Mouse (Mus musculus) skeletal muscle tissue, adult 2 months (tissue): Measurements from ENCODE around the gene Ankrd44.

Source experiments
- DNase-seq: peaks from one replicate; pipeline ENCODE4 v3.0.0-alpha.2; 2012; ENCODE audit warnings: low read depth, low spot score

The Ankrd44 gene

DNA sequence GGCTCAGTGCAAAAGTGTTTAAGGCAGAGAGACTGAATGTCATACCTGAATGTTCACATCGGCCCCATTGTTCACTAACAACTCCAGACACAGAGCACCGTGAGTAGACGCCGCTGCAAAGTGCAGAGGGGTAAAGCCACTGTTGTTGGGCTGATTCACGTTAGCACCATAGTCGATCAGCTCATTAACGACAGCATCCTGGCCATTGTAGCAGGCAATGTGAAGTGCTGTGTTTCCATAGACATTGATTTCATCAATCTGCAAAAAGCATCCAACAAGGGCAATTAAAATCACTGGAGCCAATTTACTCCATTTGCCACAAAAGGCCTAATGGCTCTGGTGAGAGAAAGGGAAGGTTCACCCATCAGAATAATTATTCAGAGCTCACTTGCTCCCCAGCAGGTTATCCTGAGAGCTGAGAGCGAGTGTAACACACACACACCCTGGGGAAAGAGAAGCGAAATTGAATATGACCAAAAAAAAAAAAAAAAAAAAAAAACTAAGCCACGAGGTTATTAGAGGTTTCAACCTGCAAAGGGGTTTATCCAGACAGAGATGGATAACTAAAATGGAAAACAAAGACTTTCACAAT is 163.9 kb downstream of the Ankrd44 start:
- no peak for DNase-seq

DNA sequence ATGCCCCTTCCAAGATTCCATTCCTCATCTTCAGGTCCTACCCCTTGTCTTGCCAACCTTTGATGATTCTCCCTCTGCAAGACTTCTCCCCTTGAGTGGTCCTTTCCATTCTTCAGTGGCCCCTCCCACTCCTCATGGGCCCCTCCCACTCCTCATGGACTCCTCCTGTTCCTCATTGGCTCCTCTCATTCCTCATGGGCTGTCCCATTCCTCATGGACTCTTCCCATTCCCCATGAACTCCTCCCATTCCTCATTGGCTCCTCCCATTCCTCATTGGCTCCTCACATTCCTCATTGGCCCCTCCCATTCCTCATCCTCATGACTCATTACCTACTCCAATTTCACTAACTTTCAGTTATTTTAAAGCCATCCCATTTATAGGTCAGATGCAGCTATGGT is 166.3 kb downstream of the Ankrd44 start:
- DNase-seq: no peak

- DNase-seq: no peak
Measured at GRCm38 (mm10) chr1:54757291-54757690, 168.9 kb downstream of the Ankrd44 start.

DNA sequence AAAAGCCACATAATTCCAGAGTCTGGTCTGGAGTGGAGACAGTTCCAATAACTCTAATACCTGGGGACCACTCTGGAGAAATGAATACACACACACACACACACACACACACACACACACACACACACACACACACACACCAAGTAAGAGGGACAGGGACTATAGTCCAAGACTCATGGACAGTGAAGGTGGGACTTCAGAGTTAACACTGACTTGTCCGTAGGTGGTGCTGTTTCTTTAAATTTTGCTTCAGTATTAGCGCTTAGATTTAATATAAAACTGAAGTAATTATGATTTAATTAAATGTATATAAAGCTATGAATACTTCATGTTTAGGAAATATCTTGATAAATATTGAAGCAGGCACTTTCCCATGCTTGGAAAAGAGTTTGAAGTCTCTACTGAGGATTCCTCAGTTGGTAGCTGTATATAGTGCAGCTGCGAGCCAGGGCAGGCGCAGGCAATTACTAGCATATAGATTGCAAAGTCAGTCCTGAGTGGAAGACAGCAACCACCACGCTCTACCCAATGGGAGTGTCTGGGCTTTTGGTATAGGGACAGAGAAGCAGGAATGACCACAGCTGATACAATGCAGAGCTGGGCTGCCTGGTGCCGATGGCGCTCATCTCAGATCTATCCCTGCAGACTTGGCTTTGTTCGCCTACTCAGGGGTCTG is 170.4 kb downstream of the Ankrd44 start:
- no peak for DNase-seq

DNA sequence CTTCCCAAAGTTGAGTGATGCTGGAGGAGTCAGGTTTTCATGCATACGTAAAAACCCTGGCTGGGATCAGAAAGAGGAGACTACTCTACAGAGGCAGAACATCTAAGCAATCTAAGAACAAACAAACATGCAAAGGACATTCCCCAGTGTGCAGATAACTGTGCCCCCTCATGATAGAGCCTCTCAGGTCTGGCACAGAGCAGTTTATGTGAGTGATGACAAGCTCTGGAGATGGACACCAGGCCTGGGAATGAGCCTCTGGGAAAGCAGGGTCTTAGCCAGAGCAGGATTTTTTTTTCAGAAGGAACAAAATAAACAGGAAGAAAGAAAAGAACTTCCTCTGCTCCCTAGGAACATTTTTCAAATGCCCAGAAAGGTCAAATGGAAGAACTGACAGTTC is 176.2 kb downstream of the Ankrd44 start:
- no peak for DNase-seq

- peak; percentile 71 for DNase-seq
Measured at GRCm38 (mm10) chr1:54749516-54749915, 176.7 kb downstream of the Ankrd44 start.

GRCm38 (mm10) chr1:54747785-54748420 is 178.3 kb downstream of the Ankrd44 start:
- peak; percentile 59 for DNase-seq

DNA sequence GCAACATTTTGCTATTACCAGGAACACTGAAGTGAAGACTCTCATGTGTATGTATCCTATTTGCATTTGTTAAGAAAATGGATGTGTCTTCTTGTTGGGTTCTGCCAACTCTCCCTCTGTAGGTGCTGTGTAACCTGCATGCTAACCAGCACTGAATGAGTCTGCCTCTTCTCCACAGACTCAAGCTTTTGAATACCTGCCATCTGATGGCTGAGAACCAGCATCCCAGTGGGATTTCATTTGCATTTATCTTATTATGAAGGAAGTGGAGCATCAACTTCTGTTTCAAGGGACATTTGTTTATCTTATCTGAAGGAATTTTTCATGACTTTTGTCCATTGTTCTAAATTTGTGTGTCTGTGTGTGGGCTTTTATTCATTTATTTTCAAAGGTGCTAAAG is 180.5 kb downstream of the Ankrd44 start:
- DNase-seq: no peak

GRCm38 (mm10) chr1:54744171-54744570 is 182.0 kb downstream of the Ankrd44 start:
- no peak for DNase-seq

DNA sequence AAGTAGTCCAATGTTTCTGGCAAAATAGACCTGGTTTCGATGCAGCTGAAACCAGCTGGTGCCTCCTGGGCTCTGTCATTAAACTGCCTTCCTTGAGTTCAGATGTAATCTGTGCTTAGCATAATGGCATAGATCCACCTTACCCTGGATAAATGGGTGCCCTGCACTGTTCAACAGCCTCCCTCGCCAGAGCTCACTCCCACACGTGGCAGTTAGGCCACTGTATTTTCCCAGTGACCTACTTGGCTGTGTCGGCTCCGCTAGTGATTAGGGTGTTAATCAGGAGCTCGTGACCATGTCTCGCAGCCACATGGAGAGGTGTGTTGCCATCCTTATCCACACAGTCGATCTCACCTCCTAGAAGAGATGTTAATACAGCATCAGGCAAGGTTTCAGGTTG is 183.1 kb downstream of the Ankrd44 start:
- DNase-seq: no peak

DNA sequence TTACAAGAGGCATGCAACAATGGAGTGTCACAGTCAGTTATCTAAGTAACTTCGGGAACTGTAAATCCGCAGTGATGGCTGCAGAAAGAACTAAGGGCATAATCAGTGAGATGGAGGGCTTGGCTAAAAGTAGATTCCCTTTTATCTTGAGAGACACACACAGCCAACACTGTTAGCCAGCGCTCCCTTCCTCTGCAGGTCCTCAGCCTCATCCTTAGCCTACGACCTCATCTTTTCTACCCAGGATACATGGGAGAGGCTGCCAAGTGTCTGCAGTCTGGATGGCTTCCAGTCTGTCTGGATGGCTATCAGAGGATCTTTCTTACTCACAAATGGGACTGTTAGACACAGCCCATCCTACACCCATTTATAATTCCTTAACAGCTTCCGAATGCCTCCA is 185.3 kb downstream of the Ankrd44 start:
- DNase-seq: no peak

DNA sequence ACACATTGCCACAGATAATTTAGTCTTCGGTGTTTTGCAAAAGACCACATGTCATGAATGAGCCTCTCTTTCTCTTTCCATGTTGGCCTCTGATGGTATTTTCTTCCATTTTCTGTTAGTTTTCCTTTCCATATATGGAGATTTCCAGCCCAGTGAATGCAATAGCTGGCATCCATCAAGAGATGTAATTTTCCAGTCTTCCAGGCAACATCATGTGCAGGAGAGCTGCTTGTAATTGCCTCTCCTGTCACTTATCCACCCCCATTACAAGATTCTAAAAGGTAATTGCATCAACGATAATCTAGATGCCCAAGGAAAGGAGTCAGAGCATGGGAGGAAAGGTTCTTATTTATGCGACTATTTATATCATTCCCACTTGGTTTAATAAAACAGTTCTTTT is 188.7 kb downstream of the Ankrd44 start:
- DNase-seq: no peak

- no peak for DNase-seq
Measured at GRCm38 (mm10) chr1:54734917-54735664, 191.1 kb downstream of the Ankrd44 start.

GRCm38 (mm10) chr1:54729316-54729715 is 196.9 kb downstream of the Ankrd44 start:
- peak; percentile 53 for DNase-seq

DNA sequence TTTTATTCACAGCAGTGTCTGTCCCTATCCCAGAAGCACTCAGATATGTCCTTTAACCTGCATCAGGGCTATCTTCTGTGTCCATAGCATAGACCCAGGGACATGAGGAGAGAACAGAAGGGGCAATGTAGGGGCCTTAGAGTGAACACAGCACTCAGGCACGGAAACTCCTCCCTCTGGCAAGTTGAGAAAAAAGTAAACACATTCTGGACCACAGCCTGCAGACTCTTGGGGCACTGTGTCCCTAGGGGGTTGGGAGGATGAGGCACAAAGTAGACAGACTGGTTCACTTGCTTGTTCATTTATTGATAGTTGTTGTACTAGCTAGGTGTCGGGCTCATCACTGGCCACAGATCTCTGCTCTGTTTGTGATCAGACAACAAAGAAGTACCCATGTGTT is 199.6 kb downstream of the Ankrd44 start:
- DNase-seq: no peak

GRCm38 (mm10) chr1:54716921-54717320 is 209.3 kb downstream of the Ankrd44 start:
- DNase-seq: no peak

GRCm38 (mm10) chr1:54715061-54715760 is 211.0 kb downstream of the Ankrd44 start:
- no peak for DNase-seq

- DNase-seq: no peak
Measured at GRCm38 (mm10) chr1:54713231-54714173, 212.7 kb downstream of the Ankrd44 start.

DNA sequence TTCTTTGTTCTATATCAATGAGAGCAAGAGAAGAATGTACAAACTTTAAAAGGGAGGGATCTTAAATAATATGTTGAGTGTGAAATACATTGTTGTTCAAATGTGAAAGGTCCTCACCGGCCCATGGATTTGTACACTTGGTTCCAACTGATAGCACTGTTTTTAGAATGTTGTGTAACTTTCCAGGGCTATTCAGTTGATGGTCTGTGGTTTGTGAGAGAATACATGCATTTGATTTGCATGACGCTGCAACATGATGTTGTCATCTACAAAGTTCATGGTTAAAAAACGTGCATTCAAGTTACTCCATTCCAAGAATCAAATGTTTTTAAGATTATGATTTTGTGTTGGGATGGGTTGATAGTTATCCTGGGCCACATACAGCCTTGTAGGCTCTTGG is 214.6 kb downstream of the Ankrd44 start:
- DNase-seq: no peak

GRCm38 (mm10) chr1:54710550-54710949 is 215.6 kb downstream of the Ankrd44 start:
- DNase-seq: no peak
